ENCODE assay signal across 34 mouse cellular contexts in genomic region chr16:42113246-42113645, GRCm38 (mm10).
"Had no signal": no experiment of that assay in that cellular context is flagged by ENCODE, and none has a peak within 500 bp of the region (broad histone marks: within the 10 kb centered on the region; RNA-seq: fewer than 3 reads in every experiment).

No protein-coding gene starts in this region.

- H3K9me3 ChIP-seq: heart, embryonic 10.5 days; heart, embryonic 12.5 days; heart, embryonic 13.5 days; heart, embryonic 15.5 days; hindbrain, embryonic 10.5 days; hindbrain, embryonic 12.5 days; hindbrain, embryonic 13.5 days; hindbrain, embryonic 15.5 days; intestine, embryonic 15.5 days; kidney, embryonic 15.5 days had no signal

- H3K4me1 ChIP-seq: heart, embryonic 10.5 days; heart, embryonic 12.5 days; heart, embryonic 13.5 days; heart, embryonic 15.5 days; hindbrain, embryonic 10.5 days; hindbrain, embryonic 12.5 days; hindbrain, embryonic 13.5 days; hindbrain, embryonic 15.5 days; intestine, embryonic 15.5 days; kidney, embryonic 15.5 days had no signal

- H3K4me3 ChIP-seq: heart, embryonic 10.5 days; heart, embryonic 12.5 days; heart, embryonic 13.5 days; heart, embryonic 15.5 days; hindbrain, embryonic 10.5 days; hindbrain, embryonic 12.5 days; hindbrain, embryonic 13.5 days; hindbrain, embryonic 15.5 days; intestine, embryonic 15.5 days; kidney, embryonic 15.5 days; layer of hippocampus, adult 2 months had no signal

- DNase-seq: heart, postnatal 10 days; heart, postnatal 14 days; heart, postnatal 36 days; heart, postnatal 4 days; kidney, adult 11 months; kidney, adult 18-20 months; kidney, adult 2 months; kidney, adult 8-10 months; kidney, adult 9 months; kidney, postnatal 10 days; kidney, postnatal 14 days; kidney, postnatal 25 days; kidney, postnatal 36 days; kidney, postnatal 4 days; layer of hippocampus, adult 9-11 months; layer of hippocampus, postnatal 36 days had no signal

- H3K36me3 ChIP-seq: heart, embryonic 10.5 days; heart, embryonic 12.5 days; heart, embryonic 13.5 days; heart, embryonic 15.5 days; hindbrain, embryonic 10.5 days; hindbrain, embryonic 12.5 days; hindbrain, embryonic 13.5 days; hindbrain, embryonic 15.5 days; intestine, embryonic 15.5 days; kidney, embryonic 15.5 days had no signal

- H3K27me3 ChIP-seq: heart, embryonic 13.5 days; heart, embryonic 15.5 days; hindbrain, embryonic 12.5 days; hindbrain, embryonic 13.5 days; hindbrain, embryonic 15.5 days; intestine, embryonic 15.5 days; kidney, embryonic 15.5 days had no signal

- H3K9ac ChIP-seq: heart, embryonic 12.5 days; heart, embryonic 13.5 days; heart, embryonic 15.5 days; hindbrain, embryonic 12.5 days; hindbrain, embryonic 13.5 days; hindbrain, embryonic 14.5 days; hindbrain, embryonic 15.5 days; intestine, embryonic 15.5 days; kidney, embryonic 15.5 days had no signal

- H3K27ac ChIP-seq: heart, embryonic 10.5 days; heart, embryonic 13.5 days; heart, embryonic 15.5 days; hindbrain, embryonic 10.5 days; hindbrain, embryonic 12.5 days; hindbrain, embryonic 13.5 days; hindbrain, embryonic 14.5 days; hindbrain, embryonic 15.5 days; hindbrain, postnatal 0 days; intestine, embryonic 15.5 days; kidney, embryonic 15.5 days; kidney, postnatal 0 days; layer of hippocampus, adult 2 months had no signal

- ATAC-seq: hindbrain, embryonic 16.5 days; hindbrain, postnatal 0 days; inflammation-experienced regulatory T-cells, adult 6 months; intestine, embryonic 15.5 days; intestine, embryonic 16.5 days; intestine, postnatal 0 days had no signal
